Mouse (Mus musculus) small intestine, adult 2 months (tissue): ENCODE results near the gene Shoc2. TPM values are rescaled to one million over a fixed set of nuclear protein-coding genes. Genes with fewer than 3 reads are reported as not detected.

Source experiments
- H3K27ac ChIP-seq: fragments of 200-500 bp; 2 replicates; pipeline ENCODE4 v1.5.1; 2012; ENCODE audit warnings: low read depth, low read length, control low read depth, inconsistent platforms; ENCODE audit not compliant: insufficient read depth
- H3K27me3 ChIP-seq: fragments of 200-500 bp; 2 replicates; pipeline ENCODE4 v1.6.1; 2012; ENCODE audit warnings: mild to moderate bottlenecking, moderate library complexity, low read length, inconsistent platforms; ENCODE audit not compliant: control insufficient read depth, insufficient read depth
- H3K36me3 ChIP-seq: fragments of 200-500 bp; 2 replicates; pipeline ENCODE4 v1.6.1; 2012; ENCODE audit warnings: mild to moderate bottlenecking, low read length, control low read depth, inconsistent platforms; ENCODE audit not compliant: control insufficient read depth, insufficient read depth
- H3K4me1 ChIP-seq: fragments of 200-500 bp; 2 replicates; pipeline ENCODE4 v1.6.1; 2012; ENCODE audit warnings: low read length, inconsistent platforms, mixed read lengths; ENCODE audit not compliant: control insufficient read depth, insufficient read depth, insufficient read length
- H3K4me3 ChIP-seq: fragments of 200-500 bp; 2 replicates; pipeline ENCODE4 v1.5.1; 2012; ENCODE audit warnings: low read depth, mild to moderate bottlenecking, control low read depth, inconsistent platforms, low read length, moderate library complexity
- CTCF ChIP-seq: fragments of 200-500 bp; IDR thresholded peaks from 2 replicates; pipeline ENCODE4 v1.5.1; 2012; ENCODE audit warnings: low read depth, mild to moderate bottlenecking, control low read depth, inconsistent platforms, low read length, moderate library complexity, mixed read lengths; ENCODE audit not compliant: insufficient replicate concordance, insufficient read length; ENCODE audit errors: extremely low read depth
- POLR2A ChIP-seq: fragments of 200-500 bp; IDR thresholded peaks from 2 replicates; pipeline ENCODE4 v1.6.1; 2012; ENCODE audit warnings: low read depth, mild to moderate bottlenecking, control low read depth, inconsistent platforms, low read length, moderate library complexity
- WGBS: fragments of 180-500 bp; shearing (Covaris S2); methylation state at CpG from one replicate; pipeline ENCODE4 v1.1.7; 2018; 5-methylcytosine and 5-hydroxymethylcytosine counted together
- polyA plus RNA-seq: library from polyadenylated mRNA; depleted of rRNA; stranded (reverse); fragments of >200 nt; gene quantifications from 2 replicates; pipeline ENCODE4 v1.2.3, GENCODE M21; 2012

Gene Shoc2
- polyA plus RNA-seq, 1 experiment, result 8.7 TPM

DNA sequence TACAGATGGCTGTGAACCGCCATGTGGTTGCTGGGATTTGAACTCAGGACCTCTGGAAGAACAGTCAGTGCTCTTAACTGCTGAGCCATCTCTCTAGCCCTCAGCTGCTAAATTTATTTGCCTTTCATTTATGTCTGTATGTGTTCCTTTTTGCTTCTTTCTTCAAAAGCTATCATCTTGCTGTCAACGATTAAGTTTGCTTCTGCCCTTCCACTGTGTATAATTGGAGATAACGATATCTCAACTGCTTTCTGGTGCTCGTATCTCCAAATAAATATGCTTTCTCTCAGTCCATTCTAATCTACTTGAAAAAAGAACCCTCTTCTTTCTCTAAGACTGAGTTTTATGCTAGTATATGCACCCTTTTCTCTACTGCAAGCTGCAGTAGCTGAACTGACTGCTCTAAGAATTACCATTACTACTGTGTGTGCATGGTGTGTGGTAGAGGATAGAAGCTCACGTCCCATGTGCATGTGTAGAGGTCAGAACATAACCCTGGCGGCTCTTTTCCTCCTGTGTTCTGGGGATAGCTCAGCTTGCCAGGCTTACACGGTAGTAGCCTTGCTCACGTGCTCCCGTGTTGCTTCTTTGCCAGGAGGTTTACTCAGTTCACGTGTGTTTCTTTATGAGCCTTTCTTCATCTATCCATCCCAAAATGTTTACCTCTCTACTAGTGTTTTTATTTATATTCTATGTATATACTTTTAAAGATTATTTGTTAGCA is 21.0 kb downstream of the Shoc2 start:
- no peaks in the 10 kb centered on the region for H3K27me3 ChIP-seq
- no peaks in the 10 kb centered on the region for H3K4me1 ChIP-seq
- WGBS, result 86% methylated on average over 10 of the region's 10 CpGs
- no peak overlapping the region for H3K27ac ChIP-seq
- peaks cover 1% of the 10 kb centered on the region; the same call in 1 of the 2 replicates for H3K36me3 ChIP-seq
- H3K4me3 ChIP-seq, result no peak overlapping the region
- TF ChIP-seq POLR2A (no peak), CTCF (no peak)

DNA sequence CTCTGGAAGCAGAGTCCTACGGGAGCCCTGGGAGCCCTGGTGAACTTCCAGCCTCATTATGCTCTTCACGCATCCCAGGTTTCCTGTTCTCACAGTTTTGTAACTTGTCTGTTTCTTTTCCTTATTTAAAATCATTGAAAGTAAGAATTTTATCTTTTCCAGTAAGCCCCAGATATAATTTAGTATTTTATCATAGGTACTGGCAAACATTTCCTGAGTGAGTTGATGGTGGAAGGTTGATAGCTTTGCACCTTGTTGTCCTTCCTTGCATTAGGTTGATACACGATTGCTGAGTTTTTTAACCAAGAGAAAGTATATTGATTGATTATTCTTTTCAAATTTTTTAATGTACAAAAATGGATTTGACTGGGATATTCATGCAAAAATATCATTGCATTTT is 25.1 kb downstream of the Shoc2 start:
- no peak overlapping the region for H3K27ac ChIP-seq
- no peaks in the 10 kb centered on the region for H3K27me3 ChIP-seq
- H3K4me1 ChIP-seq, result no peaks in the 10 kb centered on the region
- 88% methylated on average over 3 of the region's 3 CpGs for WGBS
- H3K4me3 ChIP-seq, result no peak overlapping the region
- TF ChIP-seq POLR2A, result no peak
- no peak for TF ChIP-seq CTCF
- peaks cover 1% of the 10 kb centered on the region; the same call in 1 of the 2 replicates for H3K36me3 ChIP-seq

- Histone ChIP-seq H3K36me3 (peaks cover 3% of the 10 kb centered on the region), H3K27me3 (no peaks in the 10 kb centered on the region), H3K4me3 (no peak overlapping the region), H3K4me1 (no peaks in the 10 kb centered on the region), H3K27ac (no peak overlapping the region)
- no peak for TF ChIP-seq POLR2A
- WGBS, result 79% methylated on average over 7 of the region's 7 CpGs
Measured at GRCm38 (mm10) chr19:53971938-53972337, 27.8 kb downstream of the Shoc2 start.

DNA sequence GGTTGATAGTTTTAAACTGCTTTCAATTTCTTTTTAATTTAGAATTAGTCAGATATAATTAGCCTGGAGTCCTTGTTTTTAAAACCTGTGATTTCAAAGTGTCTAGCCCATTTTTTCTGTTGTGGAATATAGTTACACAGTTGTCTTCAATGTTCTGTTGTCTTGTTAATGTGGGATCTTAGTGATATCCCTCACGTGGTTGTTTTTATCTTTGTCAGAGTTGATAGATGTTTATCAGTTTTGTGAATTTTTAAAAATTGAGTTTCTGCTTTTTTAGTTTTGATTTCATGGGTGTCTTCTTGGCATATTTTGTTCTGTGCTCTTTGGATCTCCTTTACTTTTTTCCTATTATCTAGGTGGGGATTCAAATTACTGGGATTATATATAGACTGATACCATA is 29.6 kb downstream of the Shoc2 start:
- Histone ChIP-seq H3K4me1 (no peaks in the 10 kb centered on the region), H3K36me3 (peaks cover 4% of the 10 kb centered on the region), H3K27me3 (no peaks in the 10 kb centered on the region), H3K4me3 (no peak overlapping the region), H3K27ac (no peak overlapping the region)
- TF ChIP-seq CTCF, result no peak
- TF ChIP-seq POLR2A, result no peak
- 72% methylated on average over 1 of the region's 1 CpGs for WGBS

DNA sequence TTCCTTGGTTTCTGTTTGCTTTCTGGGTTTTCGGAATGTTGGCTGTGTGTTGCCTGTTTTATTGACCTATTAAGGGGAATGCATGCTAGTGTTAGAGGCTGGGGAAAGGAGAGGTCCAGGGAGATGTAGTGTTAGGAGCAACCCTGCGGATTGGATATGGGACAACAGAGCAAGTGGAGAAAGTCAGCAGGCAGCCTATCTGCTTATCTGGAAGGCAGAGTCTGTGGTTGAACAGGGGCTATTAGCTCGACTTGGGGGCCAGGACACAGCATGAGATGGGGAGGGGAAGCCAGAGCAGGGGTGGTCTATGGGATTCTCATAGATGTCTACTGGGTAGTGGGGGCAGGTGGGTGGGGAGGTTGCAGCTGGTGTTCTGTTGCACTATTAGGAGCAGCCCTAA is 37.9 kb downstream of the Shoc2 start:
- no peaks in the 10 kb centered on the region for H3K4me1 ChIP-seq
- 49% methylated on average over 3 of the region's 3 CpGs for WGBS
- H3K27ac ChIP-seq, result no peak overlapping the region
- H3K4me3 ChIP-seq, result no peak overlapping the region
- TF ChIP-seq POLR2A (no peak), CTCF (no peak)
- H3K27me3 ChIP-seq, result no peaks in the 10 kb centered on the region
- peaks cover 3% of the 10 kb centered on the region; the same call in 1 of the 2 replicates for H3K36me3 ChIP-seq

GRCm38 (mm10) chr19:53983336-53983735 is 39.2 kb downstream of the Shoc2 start:
- no peaks in the 10 kb centered on the region for H3K27me3 ChIP-seq
- H3K4me3 ChIP-seq, result no peak overlapping the region
- no peak overlapping the region for H3K27ac ChIP-seq
- H3K36me3 ChIP-seq, result peaks cover 10% of the 10 kb centered on the region
- 98% methylated on average over 1 of the region's 1 CpGs for WGBS
- TF ChIP-seq CTCF (0 out of 2 replicates have a peak, but pooled peaks have one; percentile 9), POLR2A (no peak)
- H3K4me1 ChIP-seq, result no peaks in the 10 kb centered on the region

- no peak overlapping the region for H3K4me3 ChIP-seq
- peaks cover 12% of the 10 kb centered on the region for H3K36me3 ChIP-seq
- no peak for TF ChIP-seq CTCF
- TF ChIP-seq POLR2A, result no peak
- H3K27me3 ChIP-seq, result no peaks in the 10 kb centered on the region
- H3K27ac ChIP-seq, result no peak overlapping the region
- WGBS, result 93% methylated on average over 3 of the region's 3 CpGs
- no peaks in the 10 kb centered on the region for H3K4me1 ChIP-seq
Measured at GRCm38 (mm10) chr19:53984628-53985027, 40.5 kb downstream of the Shoc2 start.
